Mouse (Mus musculus) embryo, embryonic 9.5 days (tissue): ENCODE measurements around the gene Zc3h6.

Experiments
- DNase-seq: peaks from one replicate; pipeline ENCODE4 v3.0.0-alpha.2; 2017; ENCODE audit errors: extremely low spot score

Gene Zc3h6

DNA sequence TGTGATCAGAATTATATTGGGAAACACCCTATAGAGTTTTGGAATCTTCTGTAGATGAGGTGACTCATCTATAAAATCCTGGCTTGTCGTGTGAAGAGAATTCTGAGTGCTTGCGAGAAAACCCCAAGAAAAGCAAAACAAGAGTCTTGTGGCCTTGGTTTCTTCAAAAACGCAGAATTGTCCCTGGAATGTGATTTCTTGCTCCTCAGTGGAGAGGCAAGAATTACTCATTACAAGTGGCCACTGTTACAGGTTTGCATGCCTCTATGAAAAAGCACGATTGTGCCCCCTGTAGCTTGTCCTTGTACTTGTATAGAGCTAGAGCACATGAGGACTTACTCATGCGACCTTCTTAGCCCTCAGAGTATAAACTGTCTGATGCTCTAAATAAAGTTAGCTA is 68.2 kb downstream of the Zc3h6 start:
- DNase-seq = no peak

DNA sequence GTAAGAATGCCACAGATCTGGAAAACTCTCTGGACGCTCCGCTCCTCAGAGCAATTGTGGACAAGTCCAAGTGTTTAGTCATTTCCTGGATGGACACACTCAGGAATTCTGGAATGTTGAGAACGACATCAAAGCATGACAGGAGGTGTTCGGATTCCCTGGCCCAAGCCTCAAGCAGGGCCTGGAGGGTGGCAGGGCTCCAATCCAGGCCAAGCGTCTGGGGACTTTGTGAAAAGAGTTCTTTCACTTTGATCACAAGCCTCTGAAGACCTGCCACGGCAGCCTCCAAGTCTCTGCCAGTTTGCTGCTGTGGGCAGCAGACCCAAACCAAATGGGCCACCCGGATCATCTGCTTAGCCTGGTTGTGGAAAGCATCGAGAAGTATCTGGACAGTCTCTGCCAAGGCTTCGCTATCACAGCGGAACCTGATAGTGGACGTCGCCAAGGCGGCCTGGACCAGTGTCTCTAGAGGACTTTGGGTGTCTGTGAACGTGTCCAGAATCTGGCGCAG is 71.3 kb downstream of the Zc3h6 start:
- no peak for DNase-seq

- DNase-seq = peak; percentile 62
Observed at GRCm38 (mm10) chr2:129038937-129039631, 71.9 kb downstream of the Zc3h6 start.

GRCm38 (mm10) chr2:129040567-129040966 is 73.4 kb downstream of the Zc3h6 start:
- DNase-seq = no peak

- no peak for DNase-seq
Observed at GRCm38 (mm10) chr2:129046172-129046845, 79.1 kb downstream of the Zc3h6 start.

- no peak for DNase-seq
Observed at GRCm38 (mm10) chr2:129046846-129047196, 79.6 kb downstream of the Zc3h6 start.

GRCm38 (mm10) chr2:129047811-129048210 is 80.6 kb downstream of the Zc3h6 start, which contains the start of gene Vinac1:
Gene Vinac1 (minus strand): TSS chr2:129048172.
- DNase-seq = no peak

DNA sequence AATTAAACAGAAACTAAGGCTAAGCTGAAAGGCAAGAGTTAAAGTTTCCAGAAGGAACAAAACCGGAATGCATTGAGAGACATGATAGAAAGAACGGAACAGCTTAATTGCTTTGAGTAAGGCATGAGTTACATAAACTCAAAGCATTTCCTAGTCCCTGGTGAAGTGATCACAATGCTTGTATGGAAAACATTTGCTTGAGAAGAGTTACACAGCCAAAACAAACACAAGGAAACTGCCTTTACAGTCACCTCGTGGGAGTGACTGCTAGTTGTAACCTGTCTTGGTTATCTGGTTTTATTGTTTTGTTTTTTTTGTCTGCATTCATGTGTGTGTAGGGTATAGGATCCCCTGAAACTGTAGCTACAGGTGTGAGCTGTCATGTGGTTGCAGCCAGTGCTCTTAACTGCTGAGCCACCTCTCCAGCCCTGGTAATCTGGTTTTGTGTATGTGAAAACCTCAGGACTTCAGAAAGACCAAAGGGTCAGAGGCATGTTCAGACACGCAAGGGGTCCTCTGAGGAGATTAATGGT is 85.3 kb downstream of the Zc3h6 start:
- no peak for DNase-seq

DNA sequence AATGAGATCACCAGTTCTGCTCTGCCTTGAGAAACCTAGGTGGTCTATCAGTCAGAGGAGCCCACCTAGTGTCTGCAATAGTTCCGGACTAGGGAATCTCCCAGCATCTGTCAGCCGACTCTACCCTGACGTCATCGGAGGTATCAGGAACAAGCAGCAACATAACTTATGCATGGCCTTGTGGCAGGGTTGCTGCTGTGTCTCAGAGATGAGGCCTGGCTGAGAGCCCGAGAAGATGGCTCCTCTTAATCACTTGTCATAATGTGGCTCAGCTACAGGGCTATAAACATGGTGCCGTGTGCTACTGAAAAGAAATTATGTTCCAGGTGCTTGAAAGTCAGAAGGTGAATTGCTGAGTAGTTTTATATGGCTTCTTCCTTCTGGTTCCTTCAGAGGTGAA is 88.5 kb downstream of the Zc3h6 start:
- no peak for DNase-seq

DNA sequence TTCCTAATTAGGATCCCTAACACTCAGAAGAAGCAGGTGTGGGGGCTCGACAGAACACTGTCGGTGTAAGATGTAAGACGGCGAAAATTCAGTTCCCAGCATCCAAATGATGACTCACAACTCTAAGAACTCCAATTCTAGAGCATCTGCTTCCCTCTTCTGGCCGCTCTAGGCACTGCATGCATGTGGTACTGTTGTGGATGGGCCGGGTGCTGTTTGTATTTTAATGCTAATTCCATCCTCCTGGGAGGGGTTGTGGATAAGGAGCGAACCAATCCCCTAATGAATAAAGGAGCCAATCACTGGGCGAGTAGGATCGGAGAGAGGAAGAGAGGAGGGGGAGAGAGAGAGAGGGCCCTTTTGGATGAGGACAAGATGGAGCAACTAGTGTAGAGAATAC is 89.4 kb downstream of the Zc3h6 start:
- DNase-seq = no peak

GRCm38 (mm10) chr2:129057256-129057655 is 90.1 kb downstream of the Zc3h6 start:
- no peak for DNase-seq

- no peak for DNase-seq
Observed at GRCm38 (mm10) chr2:129057920-129058361, 90.7 kb downstream of the Zc3h6 start.

DNA sequence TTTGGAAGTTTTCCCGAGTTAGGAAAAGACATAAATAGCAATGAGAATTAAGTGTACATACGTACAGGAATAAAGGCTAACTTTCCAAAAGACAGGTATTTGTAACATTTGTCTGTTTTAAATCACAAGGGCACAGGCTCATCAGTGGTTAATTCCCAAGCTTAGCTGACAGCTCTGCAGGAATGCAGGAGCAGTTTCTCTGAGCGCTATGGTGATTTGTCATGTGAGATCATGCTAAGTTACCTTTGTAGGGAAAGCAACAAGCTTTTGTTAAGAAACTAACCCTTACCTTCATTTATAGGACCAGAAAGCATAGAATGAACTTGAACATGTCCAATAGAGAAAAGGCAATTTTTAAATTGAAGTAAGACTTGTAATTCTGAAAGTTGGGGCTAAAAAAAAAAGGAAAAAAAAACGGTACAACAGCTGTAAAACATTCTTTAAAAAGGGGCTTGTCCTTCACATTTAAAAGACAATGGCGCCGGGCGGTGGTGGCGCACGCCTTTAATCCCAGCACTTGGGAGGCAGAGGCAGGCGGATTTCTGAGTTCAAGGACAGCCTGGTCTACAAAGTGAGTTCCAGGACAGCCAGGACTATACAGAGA is 94.4 kb downstream of the Zc3h6 start:
- DNase-seq = no peak

DNA sequence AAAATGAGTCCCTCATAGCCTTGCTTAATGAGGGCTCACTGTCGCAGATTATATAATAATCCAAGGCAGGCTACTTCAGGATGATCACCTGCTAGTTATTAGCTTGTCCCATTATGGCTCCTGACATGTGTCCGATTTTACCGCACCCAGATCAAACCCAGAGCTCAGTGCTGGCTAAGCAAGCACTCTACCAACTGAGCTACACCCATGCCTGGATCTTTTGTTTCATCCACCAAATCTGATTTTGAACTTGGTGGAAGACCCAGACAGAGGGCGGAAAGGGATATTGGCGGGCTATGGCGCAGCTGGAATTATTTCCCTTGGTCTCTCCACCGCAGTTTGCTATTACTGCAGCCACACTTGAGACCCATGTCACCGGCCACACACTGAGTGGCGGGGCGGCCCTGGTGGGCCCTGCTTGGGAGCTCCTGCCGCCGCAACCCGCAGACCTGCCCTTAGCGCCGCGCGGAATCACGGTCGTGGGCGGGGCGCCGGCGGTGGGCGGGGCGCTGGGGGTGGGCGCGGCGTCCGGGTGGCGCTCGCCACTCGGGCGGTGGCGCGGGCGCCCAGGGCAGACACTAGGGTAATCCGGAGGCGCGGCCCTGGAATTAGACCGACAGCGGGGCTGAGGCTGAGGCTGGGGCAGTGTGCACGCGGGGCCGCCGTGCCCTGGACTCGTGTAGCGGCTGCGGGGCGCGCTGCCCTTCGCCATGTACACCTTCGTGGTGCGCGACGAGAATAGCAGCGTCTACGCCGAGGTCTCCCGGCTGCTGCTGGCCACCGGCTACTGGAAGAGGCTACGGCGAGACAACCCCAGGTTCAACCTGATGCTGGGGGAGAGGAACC is 98.5 kb downstream of the Zc3h6 start, which contains the start of gene Ttl:
TSS of gene Ttl (plus strand) at position 506 of the 846 bp plus-strand sequence.
- peak; percentile 81 for DNase-seq

DNA sequence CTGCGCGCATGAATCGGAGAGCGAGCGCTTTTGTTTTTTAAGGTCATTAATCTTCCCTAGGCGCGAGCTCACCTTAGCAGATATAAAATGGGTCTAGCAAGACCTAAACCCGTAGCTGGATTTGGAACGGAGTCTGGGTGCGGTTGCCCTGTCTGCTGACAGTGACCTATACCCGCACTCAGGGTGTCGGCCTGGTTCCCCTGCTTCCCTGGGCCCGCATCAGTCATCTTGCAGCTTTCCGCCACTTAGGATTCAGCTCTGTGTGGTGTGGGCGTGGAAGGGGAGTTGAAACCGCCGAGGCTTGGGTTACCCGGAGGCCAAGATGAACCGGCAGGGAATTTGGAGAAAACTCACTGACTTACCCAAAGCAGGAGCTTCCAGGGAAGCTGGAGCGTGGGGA is 99.1 kb downstream of the Zc3h6 start:
- peak; percentile 64 for DNase-seq
